Mouse (Mus musculus): Measurements from ENCODE around the gene Dbx2.

Dbx2 gene

GRCm38 (mm10) chr15:95655860-95656259 is at the start of gene Dbx2:
TSS of gene Dbx2 (minus strand) at chr15:95655960.
- in situ Hi-C loops (cut with MboI; ENCODE audit: low pct_unique_long_range_greater_than_20kb in 1 of 2, low sequenced_read_pairs in 2 of 2, unreplicated experiment in 1 of 2), result no loop called here

GRCm38 (mm10) chr15:95702206-95702605 is 46.4 kb upstream of the Dbx2 start:
- in situ Hi-C loops (cut with MboI; ENCODE audit: low pct_unique_long_range_greater_than_20kb in 1 of 2, low sequenced_read_pairs in 2 of 2, unreplicated experiment in 1 of 2), result no loop called here

- in situ Hi-C loops (cut with MboI; ENCODE audit: low pct_unique_long_range_greater_than_20kb in 1 of 2, low sequenced_read_pairs in 2 of 2, unreplicated experiment in 1 of 2), result no loop called here
Measured at GRCm38 (mm10) chr15:95701573-95701972, 45.8 kb upstream of the Dbx2 start.

DNA sequence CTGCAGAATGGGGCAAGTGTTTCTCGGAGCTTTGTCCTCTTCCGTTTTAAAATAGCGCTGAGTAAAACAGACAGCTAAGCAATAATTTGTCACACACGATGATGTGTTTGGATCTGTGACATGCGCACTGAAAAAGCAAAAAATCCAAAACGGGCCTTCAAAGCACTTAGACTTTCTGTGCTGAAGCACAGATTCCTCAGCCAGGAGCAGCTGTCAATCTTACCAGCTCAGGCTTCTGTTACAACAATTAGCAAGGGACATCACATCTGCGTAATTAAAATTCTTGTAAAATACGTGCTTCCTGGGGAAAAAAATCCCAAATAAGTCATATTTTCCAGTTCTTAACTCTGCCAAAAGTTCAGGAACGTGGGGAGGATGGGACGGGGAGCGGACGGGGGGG is 43.6 kb upstream of the Dbx2 start:
- in situ Hi-C loops (cut with MboI; ENCODE audit: low pct_unique_long_range_greater_than_20kb in 1 of 2, low sequenced_read_pairs in 2 of 2, unreplicated experiment in 1 of 2), result no loop called here

DNA sequence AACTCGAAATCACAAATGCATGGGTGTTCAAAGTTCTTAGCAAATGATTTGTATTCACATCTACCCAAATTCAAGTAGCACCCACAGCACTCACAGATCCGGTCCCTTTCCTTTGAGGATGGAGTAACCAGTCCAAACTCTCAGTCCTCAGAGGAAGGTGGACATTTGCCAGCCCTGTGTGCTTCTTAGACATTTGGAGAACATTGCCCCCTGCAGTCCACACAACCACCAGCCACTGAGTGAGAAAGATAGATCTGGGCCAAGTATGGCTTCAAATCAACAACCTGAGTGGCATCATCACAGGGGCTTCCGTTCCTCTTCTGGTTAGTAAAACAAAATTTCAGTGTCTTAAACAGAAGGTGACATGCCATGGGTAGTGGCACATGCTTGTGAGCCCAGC is 38.0 kb upstream of the Dbx2 start:
- in situ Hi-C loops (cut with MboI; ENCODE audit: low pct_unique_long_range_greater_than_20kb in 1 of 2, low sequenced_read_pairs in 2 of 2, unreplicated experiment in 1 of 2), result no loop called here

- in situ Hi-C loops (cut with MboI; ENCODE audit: low pct_unique_long_range_greater_than_20kb in 1 of 2, low sequenced_read_pairs in 2 of 2, unreplicated experiment in 1 of 2), result no loop called here
Measured at GRCm38 (mm10) chr15:95691594-95691993, 35.8 kb upstream of the Dbx2 start.

- in situ Hi-C loops (cut with MboI; ENCODE audit: low pct_unique_long_range_greater_than_20kb in 1 of 2, low sequenced_read_pairs in 2 of 2, unreplicated experiment in 1 of 2), result no loop called here
Measured at GRCm38 (mm10) chr15:95691129-95691528, 35.4 kb upstream of the Dbx2 start.

GRCm38 (mm10) chr15:95682620-95683019 is 26.9 kb upstream of the Dbx2 start:
- in situ Hi-C loops (cut with MboI; ENCODE audit: low pct_unique_long_range_greater_than_20kb in 1 of 2, low sequenced_read_pairs in 2 of 2, unreplicated experiment in 1 of 2), result no loop called here

- in situ Hi-C loops (cut with MboI; ENCODE audit: low pct_unique_long_range_greater_than_20kb in 1 of 2, low sequenced_read_pairs in 2 of 2, unreplicated experiment in 1 of 2), result no loop called here
Measured at GRCm38 (mm10) chr15:95675645-95676044, 19.9 kb upstream of the Dbx2 start.

DNA sequence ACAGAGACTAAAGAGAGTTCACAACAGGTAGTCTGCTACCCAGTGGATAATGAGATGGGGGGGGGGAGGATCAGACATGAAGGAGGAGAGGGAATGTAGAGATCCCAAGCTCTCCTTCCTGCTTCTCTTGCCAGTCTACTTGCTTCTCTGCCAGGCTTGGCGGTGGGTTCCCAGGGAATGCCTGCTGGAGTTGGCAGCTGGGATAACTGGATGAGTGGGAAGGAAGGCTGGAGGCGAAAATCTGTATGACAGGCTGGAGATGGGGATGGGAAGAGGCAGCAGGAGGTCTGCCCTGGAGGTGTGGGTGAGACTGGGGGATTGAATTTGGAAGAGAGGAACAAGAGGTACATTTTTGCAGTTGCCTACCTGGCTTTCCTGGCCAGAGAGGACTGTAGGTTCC is 19.4 kb upstream of the Dbx2 start:
- in situ Hi-C loops (cut with MboI; ENCODE audit: low pct_unique_long_range_greater_than_20kb in 1 of 2, low sequenced_read_pairs in 2 of 2, unreplicated experiment in 1 of 2), result no loop called here

GRCm38 (mm10) chr15:95667209-95667608 is 11.4 kb upstream of the Dbx2 start:
- in situ Hi-C loops (cut with MboI; ENCODE audit: low pct_unique_long_range_greater_than_20kb in 1 of 2, low sequenced_read_pairs in 2 of 2, unreplicated experiment in 1 of 2), result no loop called here

DNA sequence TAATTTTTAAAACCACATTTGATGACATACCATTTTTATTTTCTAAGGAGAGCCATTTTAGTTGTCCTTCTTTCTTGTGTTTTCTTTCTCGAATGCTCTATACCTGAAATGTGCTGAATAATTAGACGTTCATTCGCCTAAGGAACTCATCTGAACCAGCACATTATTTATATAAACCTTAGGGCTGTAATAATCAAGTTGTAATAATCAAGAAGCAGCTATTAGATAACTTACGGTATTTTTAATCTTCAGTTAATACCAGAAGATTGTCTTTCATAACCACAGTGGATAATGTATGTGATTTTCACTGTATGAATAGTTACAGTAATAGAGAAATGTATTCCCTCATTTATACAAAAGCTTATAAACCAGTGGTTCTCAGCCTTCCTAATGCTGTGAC is 9.2 kb upstream of the Dbx2 start:
- in situ Hi-C loops (cut with MboI; ENCODE audit: low pct_unique_long_range_greater_than_20kb in 1 of 2, low sequenced_read_pairs in 2 of 2, unreplicated experiment in 1 of 2), result no loop called here

GRCm38 (mm10) chr15:95661718-95662117 is 6.0 kb upstream of the Dbx2 start:
- in situ Hi-C loops (cut with MboI; ENCODE audit: low pct_unique_long_range_greater_than_20kb in 1 of 2, low sequenced_read_pairs in 2 of 2, unreplicated experiment in 1 of 2), result no loop called here

DNA sequence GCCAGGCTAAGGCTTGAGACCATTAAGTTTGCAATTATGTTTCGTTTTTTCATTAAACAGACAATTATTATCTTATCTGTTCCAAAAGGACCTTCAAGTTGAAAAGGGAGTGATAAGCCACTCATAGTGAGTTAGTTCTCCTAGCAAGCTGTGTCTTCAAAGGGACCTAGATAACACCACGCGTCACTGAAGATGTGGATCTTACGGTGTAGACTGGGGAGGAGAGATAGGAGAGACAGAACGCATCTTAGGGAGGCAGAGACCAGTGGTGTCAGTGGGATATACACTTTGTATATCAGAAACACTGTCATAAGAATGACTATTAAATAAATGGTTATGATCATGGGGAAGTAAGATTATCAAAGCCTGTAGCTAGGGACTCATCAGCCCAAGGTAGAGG is 4.6 kb upstream of the Dbx2 start:
- in situ Hi-C loops (cut with MboI; ENCODE audit: low pct_unique_long_range_greater_than_20kb in 1 of 2, low sequenced_read_pairs in 2 of 2, unreplicated experiment in 1 of 2), result no loop called here

- in situ Hi-C loops (cut with MboI; ENCODE audit: low pct_unique_long_range_greater_than_20kb in 1 of 2, low sequenced_read_pairs in 2 of 2, unreplicated experiment in 1 of 2), result no loop called here
Measured at GRCm38 (mm10) chr15:95654211-95654897, 1.4 kb downstream of the Dbx2 start.

- in situ Hi-C loops (cut with MboI; ENCODE audit: low pct_unique_long_range_greater_than_20kb in 1 of 2, low sequenced_read_pairs in 2 of 2, unreplicated experiment in 1 of 2), result no loop called here
Measured at GRCm38 (mm10) chr15:95653812-95654210, 1.9 kb downstream of the Dbx2 start.

DNA sequence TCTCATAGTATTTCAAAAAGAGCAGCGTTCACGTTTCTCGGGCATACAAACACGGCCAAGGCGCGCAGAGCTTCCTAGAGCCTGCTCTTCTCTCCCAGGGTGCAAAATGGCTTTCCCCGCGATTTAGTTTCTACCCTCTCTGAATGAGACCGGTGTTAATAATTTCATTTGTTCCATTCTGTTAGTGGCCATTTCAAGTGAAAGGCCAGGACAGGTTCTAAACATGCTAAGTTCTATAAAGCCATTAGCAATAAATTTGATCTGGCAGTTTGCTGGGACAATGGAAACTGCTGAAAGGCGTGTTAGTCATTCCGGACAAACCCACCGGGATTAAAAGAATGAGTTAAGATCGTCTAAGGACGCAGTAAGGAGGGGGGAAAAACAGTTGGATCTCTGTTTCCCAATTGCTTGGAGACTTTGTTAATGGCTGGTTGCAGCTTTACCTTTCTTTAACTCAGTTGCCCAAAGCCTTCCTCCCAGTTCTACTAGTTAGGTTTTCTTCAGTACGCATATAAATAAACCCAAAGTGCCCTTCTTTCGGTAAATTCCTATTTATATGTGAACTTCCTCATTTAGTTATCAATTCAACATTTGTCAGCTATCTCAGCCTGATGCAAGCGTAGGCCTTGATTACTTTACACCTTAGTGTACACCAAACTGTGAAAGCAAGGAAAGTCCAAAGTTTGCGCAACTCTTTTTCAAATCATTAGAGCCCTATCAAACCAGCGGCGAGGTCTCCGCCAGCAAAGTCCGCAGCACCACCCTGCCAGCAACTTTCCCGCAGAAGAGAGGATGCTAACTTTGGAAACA is 2.7 kb downstream of the Dbx2 start:
- in situ Hi-C loops (cut with MboI; ENCODE audit: low pct_unique_long_range_greater_than_20kb in 1 of 2, low sequenced_read_pairs in 2 of 2, unreplicated experiment in 1 of 2), result no loop called here

DNA sequence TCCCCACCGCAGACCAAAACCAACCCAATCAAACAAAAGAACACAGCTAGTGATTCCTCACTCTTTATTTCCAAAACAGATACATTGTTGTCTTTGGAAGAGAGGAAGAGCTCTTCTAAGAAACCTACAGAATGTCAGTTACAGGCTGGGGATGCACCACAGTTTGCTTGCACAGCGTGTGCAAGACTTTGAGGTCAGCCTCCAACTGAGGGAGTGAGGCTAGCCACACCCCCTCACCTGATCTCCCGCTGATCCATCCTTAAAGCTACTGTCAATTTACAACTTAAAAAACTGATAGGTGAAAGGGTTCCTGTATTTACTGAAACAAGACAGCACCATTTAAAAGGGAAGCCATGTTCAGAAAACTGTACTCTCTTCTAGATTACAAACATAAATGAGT is 3.9 kb downstream of the Dbx2 start:
- in situ Hi-C loops (cut with MboI; ENCODE audit: low pct_unique_long_range_greater_than_20kb in 1 of 2, low sequenced_read_pairs in 2 of 2, unreplicated experiment in 1 of 2), result no loop called here

DNA sequence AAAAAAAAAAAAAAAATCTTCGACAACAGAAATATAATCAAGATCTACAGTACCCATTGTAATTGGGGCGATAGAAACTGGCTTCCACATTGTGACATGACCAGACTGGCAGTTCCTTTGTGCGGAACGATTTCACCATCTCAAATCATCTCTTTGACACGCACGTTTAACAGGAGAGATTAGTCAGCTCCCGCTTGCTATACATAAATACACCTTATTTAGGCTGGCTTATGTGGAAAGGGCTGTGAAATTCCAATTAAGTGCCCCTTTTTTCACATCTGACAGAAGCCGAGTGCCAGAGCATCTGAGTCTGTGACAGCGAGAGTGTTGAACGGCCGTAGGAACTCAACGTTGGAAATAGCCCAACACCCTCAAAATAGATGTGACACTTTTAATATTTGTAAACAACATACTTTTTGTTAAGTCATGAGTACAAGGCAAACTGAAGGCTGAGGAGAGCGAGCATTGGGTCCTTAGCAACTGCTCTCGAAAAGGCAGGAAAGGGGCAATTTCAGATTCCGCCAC is 12.2 kb downstream of the Dbx2 start:
- in situ Hi-C loops (cut with MboI; ENCODE audit: low pct_unique_long_range_greater_than_20kb in 1 of 2, low sequenced_read_pairs in 2 of 2, unreplicated experiment in 1 of 2), result no loop called here

DNA sequence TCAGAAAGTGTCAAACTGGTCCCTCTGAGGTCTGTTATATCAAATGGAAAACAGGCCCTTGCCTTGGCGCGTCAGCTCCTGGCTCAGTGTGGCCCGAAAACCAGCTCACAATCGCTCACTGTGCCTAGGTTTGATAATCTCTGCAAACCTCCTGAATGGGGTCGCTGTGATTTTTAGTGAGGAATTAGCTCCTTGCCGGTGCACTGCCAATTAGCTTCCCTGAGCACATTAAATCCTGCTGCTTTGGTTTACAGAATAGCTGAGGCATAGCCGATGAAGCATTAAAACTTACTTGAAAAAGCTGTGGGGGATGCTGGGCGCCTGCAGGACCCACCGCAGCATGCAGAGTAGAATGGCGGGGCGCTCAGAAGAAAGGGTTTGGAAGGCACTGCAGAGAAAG is 15.4 kb downstream of the Dbx2 start:
- in situ Hi-C loops (cut with MboI; ENCODE audit: low pct_unique_long_range_greater_than_20kb in 1 of 2, low sequenced_read_pairs in 2 of 2, unreplicated experiment in 1 of 2), result no loop called here
